Comparison of ENCODE assay signal across 8 mouse cellular contexts in the genomic region with DNA sequence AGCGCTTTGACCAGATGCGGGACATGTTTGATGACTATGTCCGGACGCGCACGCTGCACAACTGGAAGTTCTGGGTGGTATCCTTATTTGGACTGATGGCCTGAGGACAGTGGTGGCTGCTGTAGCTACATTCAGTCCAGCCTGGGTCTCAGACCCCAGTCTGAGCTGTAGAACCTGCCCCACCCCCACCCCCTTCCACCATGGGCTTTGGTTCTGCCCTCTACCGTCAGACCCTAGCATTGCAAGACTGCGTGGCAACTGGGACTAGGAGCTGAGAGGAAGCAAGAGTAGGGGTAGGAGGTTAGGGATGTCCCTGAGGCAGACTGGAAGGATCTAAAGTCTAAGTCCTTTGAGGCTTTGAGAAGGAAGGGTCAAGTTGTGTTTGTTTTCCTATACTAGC. TPM values are rescaled to one million over a fixed set of nuclear protein-coding genes. Genes with fewer than 3 reads are reported as not detected.
DNase-seq lines count a peak whose midpoint lies in the region; TF ChIP-seq lines count a peak whose summit lies in the region.

No protein-coding gene starts in this region.

- peaks cover 1% of the 10 kb centered on the region for H3K4me1 ChIP-seq in bone marrow, adult 2 months (ENCODE audit: control insufficient read depth, insufficient read depth, low read length)
- H3K4me1 ChIP-seq in megakaryocyte, embryonic 14.5 days = peaks cover 28% of the 10 kb centered on the region

- no peak overlapping the region for H3K27ac ChIP-seq in bone marrow, adult 2 months (ENCODE audit: control insufficient read depth, insufficient read depth, low read depth, low read length, poor library complexity)

- TF ChIP-seq CTCF in bone marrow, adult 2 months (IDR thresholded peaks at IDR 0.05; ENCODE audit: control insufficient read depth, insufficient read depth, low read length) = peak; percentile 55; the same call in 1 of the 2 replicates

- 6% methylated on average over 8 of the region's 8 CpGs for WGBS in bone marrow, adult 2 months

- H3K36me3 ChIP-seq in megakaryocyte, embryonic 14.5 days (replicated peaks; ENCODE audit: low read length) = no peaks in the 10 kb centered on the region

- no peak for TF ChIP-seq POLR2A in bone marrow, adult 2 months (IDR thresholded peaks at IDR 0.05; ENCODE audit: borderline replicate concordance, control insufficient read depth, low read depth, low read length)

- peak; percentile 27 for DNase-seq in layer of hippocampus, adult 11-12 months (ENCODE audit: low spot score)
- no peak for DNase-seq in layer of hippocampus, adult 9-10 months (ENCODE audit: low spot score)
- peak; percentile 42 for DNase-seq in forelimb bud, embryonic 11.5 days (ENCODE audit: low read depth, low spot score)
- peak; percentile 60 for DNase-seq in kidney, postnatal 10 days
- DNase-seq in spleen, postnatal 4 days (ENCODE audit: low spot score in 2 of 2) = peak; percentile 40 to 75
- DNase-seq in layer of hippocampus, postnatal 14 days (ENCODE audit: low spot score in 2 of 2) = no peak

- peaks cover 36% of the 10 kb centered on the region for H3K9me3 ChIP-seq in megakaryocyte, embryonic 14.5 days

- peaks cover 49% of the 10 kb centered on the region for H3K27me3 ChIP-seq in megakaryocyte, embryonic 14.5 days (replicated peaks)

- H3K4me3 ChIP-seq in bone marrow, adult 2 months (replicated peaks; ENCODE audit: control insufficient read depth, low read depth, low read length) = peak overlapping the region; percentile 29
- peak overlapping the region; percentile 93 for H3K4me3 ChIP-seq in megakaryocyte, embryonic 14.5 days (replicated peaks)

RNA-seq across cellular contexts. Expression of a gene that starts 14.9 kb away (rescaled TPM):
- polyA plus RNA-seq in bone marrow, adult 2 months (2011; ENCODE audit: insufficient read depth, insufficient read length, low replicate concordance, missing spikeins) = 3.5 and 7.8 TPM in 2 replicates
- 6.6 TPM in 1 of 2 replicates, not detected in the other for polyA plus RNA-seq in megakaryocyte, embryonic 14.5 days (2012; ENCODE audit: insufficient read depth, low replicate concordance)
- total RNA-seq in layer of hippocampus, postnatal 14 days (2021) = 10 to 100 TPM; 24.5 to 26.2 TPM

RNA-seq across cellular contexts. Expression of a gene that starts 33.5 kb away (rescaled TPM):
- polyA plus RNA-seq in bone marrow, adult 2 months (2011; ENCODE audit: insufficient read depth, insufficient read length, low replicate concordance, missing spikeins) = 30.7 and 40.7 TPM in 2 replicates
- polyA plus RNA-seq in megakaryocyte, embryonic 14.5 days (2012; ENCODE audit: insufficient read depth, low replicate concordance) = 58.2 and 75.1 TPM in 2 replicates
- 10 to 100 TPM; 34.1 to 38.3 TPM for total RNA-seq in layer of hippocampus, postnatal 14 days (2021)

RNA-seq across cellular contexts. Expression of a gene that starts 44.8 kb away (rescaled TPM):
- polyA plus RNA-seq in bone marrow, adult 2 months (2011; ENCODE audit: insufficient read depth, insufficient read length, low replicate concordance, missing spikeins) = 4.1 and 4.6 TPM in 2 replicates
- 0.12 TPM in 1 of 2 replicates, not detected in the other for polyA plus RNA-seq in megakaryocyte, embryonic 14.5 days (2012; ENCODE audit: insufficient read depth, low replicate concordance)
- total RNA-seq in layer of hippocampus, postnatal 14 days (2021) = 1 to 10 TPM; 3.2 to 5.8 TPM

RNA-seq across cellular contexts. Expression of a gene that starts 52.5 kb away (rescaled TPM):
- 69.6 and 92.7 TPM in 2 replicates for polyA plus RNA-seq in bone marrow, adult 2 months (2011; ENCODE audit: insufficient read depth, insufficient read length, low replicate concordance, missing spikeins)
- 8.4 and 12.3 TPM in 2 replicates for polyA plus RNA-seq in megakaryocyte, embryonic 14.5 days (2012; ENCODE audit: insufficient read depth, low replicate concordance)
- total RNA-seq in layer of hippocampus, postnatal 14 days (2021) = 10 to 100 TPM; 54.6 to 55.2 TPM

RNA-seq across cellular contexts. Expression of a gene that starts 56.5 kb away (rescaled TPM):
- 1.3 and 1.6 TPM in 2 replicates for polyA plus RNA-seq in bone marrow, adult 2 months (2011; ENCODE audit: insufficient read depth, insufficient read length, low replicate concordance, missing spikeins)
- 0.44 and 2.3 TPM in 2 replicates for polyA plus RNA-seq in megakaryocyte, embryonic 14.5 days (2012; ENCODE audit: insufficient read depth, low replicate concordance)
- total RNA-seq in layer of hippocampus, postnatal 14 days (2021) = 10 to 100 TPM; 27.5 to 28.2 TPM

Comparison
In these comparisons a context has a peak if more than half of its experiments do, and no peak if none do; other contexts are left out.
1. DNase-seq: peak in layer of hippocampus, adult 11-12 months (single experiment), forelimb bud, embryonic 11.5 days (single experiment), kidney, postnatal 10 days (single experiment) and spleen, postnatal 4 days (2 of 2); none in layer of hippocampus, adult 9-10 months (single experiment) and layer of hippocampus, postnatal 14 days (0 of 2).